Mouse (Mus musculus) left cerebral cortex, adult 11 months (tissue): ENCODE results near the gene P2rx6.
A peak's percentile ranks its signal among the peaks of the same experiment; 100 is the strongest.
"Not testable (repeated sequence)": the region's sequence is repeated elsewhere in the genome, so short reads cannot be mapped to it uniquely, and the experiment has no call there.

Source experiments
- DNase-seq: peaks from one replicate; pipeline ENCODE4 v3.0.0; 2022; ENCODE audit warnings: low spot score

P2rx6 gene

GRCm38 (mm10) chr16:17563580-17563979, 1.9 kb downstream of the P2rx6 start:
- no peak for DNase-seq

GRCm38 (mm10) chr16:17564221-17564620, 2.5 kb downstream of the P2rx6 start:
- no peak for DNase-seq

- DNase-seq: no peak
These were observed 3.1 kb downstream of the P2rx6 start for GRCm38 (mm10) chr16:17564771-17565170.

GRCm38 (mm10) chr16:17566186-17566585, 4.5 kb downstream of the P2rx6 start:
- no peak for DNase-seq

- no peak for DNase-seq
These were observed 14.5 kb downstream of the P2rx6 start for GRCm38 (mm10) chr16:17575870-17576824.

GRCm38 (mm10) chr16:17576825-17577215, 15.1 kb downstream of the P2rx6 start:
- no peak for DNase-seq

- no peak for DNase-seq
These were observed 21.4 kb downstream of the P2rx6 start, which contains the start of gene Slc7a4 for GRCm38 (mm10) chr16:17583064-17583463. Gene Slc7a4 (minus strand): TSS chr16:17583214.

- no peak for DNase-seq
These were observed 22.9 kb downstream of the P2rx6 start for GRCm38 (mm10) chr16:17584555-17584954.

- DNase-seq: no peak
These were observed 29.0 kb downstream of the P2rx6 start for GRCm38 (mm10) chr16:17590731-17591130.

GRCm38 (mm10) chr16:17600944-17601562, 39.4 kb downstream of the P2rx6 start:
- no peak for DNase-seq

- DNase-seq: no peak
These were observed 43.3 kb downstream of the P2rx6 start for GRCm38 (mm10) chr16:17604941-17605340.

GRCm38 (mm10) chr16:17605684-17606083, 44.0 kb downstream of the P2rx6 start:
- DNase-seq: no peak

- no peak for DNase-seq
These were observed 49.7 kb downstream of the P2rx6 start for GRCm38 (mm10) chr16:17611383-17611782.

GRCm38 (mm10) chr16:17614740-17615139, 53.1 kb downstream of the P2rx6 start:
- not testable (repeated sequence) for DNase-seq

GRCm38 (mm10) chr16:17616212-17616611, 54.5 kb downstream of the P2rx6 start:
- no peak for DNase-seq

- no peak for DNase-seq
These were observed 56.4 kb downstream of the P2rx6 start for GRCm38 (mm10) chr16:17617922-17618565.

- DNase-seq: peak; percentile 76
These were observed 57.8 kb downstream of the P2rx6 start, which contains the start of gene Smpd4 for GRCm38 (mm10) chr16:17619198-17620105. Gene Smpd4 (plus strand): TSS chr16:17619354.

GRCm38 (mm10) chr16:17621936-17622335, 60.3 kb downstream of the P2rx6 start:
- DNase-seq: no peak

- no peak for DNase-seq
These were observed 64.0 kb downstream of the P2rx6 start for GRCm38 (mm10) chr16:17625488-17626268.

- no peak for DNase-seq
These were observed 64.5 kb downstream of the P2rx6 start for GRCm38 (mm10) chr16:17626269-17626555.
